Mouse (Mus musculus): Measurements from ENCODE around the gene Scn3a. TPM values are rescaled to one million over a fixed set of nuclear protein-coding genes. Genes with fewer than 3 reads are reported as not detected.

Gene Scn3a
- total RNA-seq, 2 experiments from 2014 or later, result 39.2 to 39.5 TPM

- TF ChIP-seq CTCF (conservative IDR thresholded peaks at IDR 0.05), result no peak
- H3K27ac ChIP-seq, result no peak overlapping the region
- no peak for DNase-seq (ENCODE audit: low spot score in 2 of 2)
- H3K4me3 ChIP-seq, result no peak overlapping the region
These were observed 150.9 kb downstream of the Scn3a start for GRCm38 (mm10) chr2:65416535-65416934.

GRCm38 (mm10) chr2:65415294-65415693, 152.1 kb downstream of the Scn3a start:
- no peak for DNase-seq (ENCODE audit: low spot score in 2 of 2)
- no peak for TF ChIP-seq CTCF (conservative IDR thresholded peaks at IDR 0.05)
- peak overlapping the region; percentile 53 for H3K4me3 ChIP-seq
- H3K27ac ChIP-seq, result peak overlapping the region; percentile 90

GRCm38 (mm10) chr2:65414806-65415281, 152.6 kb downstream of the Scn3a start:
- Histone ChIP-seq H3K27ac (peak overlapping the region; percentile 90), H3K4me3 (peak overlapping the region; percentile 53)
- DNase-seq (ENCODE audit: low spot score in 2 of 2), result peak; percentile 66 to 81
- no peak; the same call in 1 of the 2 replicates for TF ChIP-seq CTCF (conservative IDR thresholded peaks at IDR 0.05)

GRCm38 (mm10) chr2:65414237-65414636, 153.2 kb downstream of the Scn3a start:
- peak in 1 of 2 experiments; percentile 23 for DNase-seq (ENCODE audit: low spot score in 2 of 2)
- TF ChIP-seq CTCF (conservative IDR thresholded peaks at IDR 0.05), result no peak
- Histone ChIP-seq H3K27ac (peak overlapping the region; percentile 90), H3K4me3 (peak overlapping the region; percentile 53)

GRCm38 (mm10) chr2:65413746-65414145, 153.7 kb downstream of the Scn3a start:
- peak overlapping the region; percentile 53 for H3K4me3 ChIP-seq
- H3K27ac ChIP-seq, result peak overlapping the region; percentile 90
- DNase-seq (ENCODE audit: low spot score in 2 of 2), result peak; percentile 52 to 81
- peak; percentile 91 for TF ChIP-seq CTCF (conservative IDR thresholded peaks at IDR 0.05)

Other genes starting within 250 kb of the Scn3a start
- 1 to 10 TPM; 3.1 to 3.5 TPM for gene Slc38a11, start 203.6 kb downstream of the Scn3a start, total RNA-seq (2021)
- 100 to 1,000 TPM; 244 to 256 TPM for gene Scn2a, start 53.1 kb upstream of the Scn3a start, total RNA-seq (2021)

Measured in layer of hippocampus, adult 2 months (tissue).